Mouse (Mus musculus) erythroblast, adult 5-6 weeks (primary cell): ENCODE results near the gene M1ap. TPM values are rescaled to one million over a fixed set of nuclear protein-coding genes. Genes with fewer than 3 reads are reported as not detected.

Experiments
- ATAC-seq: replicated peaks from 2 replicates; pipeline ENCODE4 v1.8.0; 2016; ENCODE audit warnings: moderate number of reproducible peaks, mild to moderate bottlenecking, moderate TSS enrichment, inconsistent platforms; ENCODE audit not compliant: poor library complexity, low FRiP score, severe bottlenecking
- total RNA-seq, 2 experiments: library from RNA; stranded (forward) in 1 of 2; stranded (reverse) in 1 of 2; fragments of 150-400 nt in 1 of 2; fragments of 200-764, 138-1000 nt in 1 of 2; gene quantifications; 2 replicates each; pipeline versions ENCODE4 v1.2.3 to v1.2.4; 2015 to 2017; ENCODE audit warnings: low replicate concordance in 2 of 2

The M1ap gene
- total RNA-seq, 2 experiments from 2014 or later = 8.2 to 25.6 TPM

GRCm38 (mm10) chr6:83004309-83004708 lies 57.6 kb downstream of the M1ap start:
- ATAC-seq = no peak

- ATAC-seq = no peak
Observed at GRCm38 (mm10) chr6:83004872-83005271, 58.2 kb downstream of the M1ap start.

- ATAC-seq = no peak
Observed at GRCm38 (mm10) chr6:83005444-83006011, 58.8 kb downstream of the M1ap start.

- ATAC-seq = no peak
Observed at GRCm38 (mm10) chr6:83006114-83006513, 59.4 kb downstream of the M1ap start.

GRCm38 (mm10) chr6:83008659-83009058 lies 62.0 kb downstream of the M1ap start:
- ATAC-seq = no peak

- peak; percentile 39 for ATAC-seq
Observed at GRCm38 (mm10) chr6:83010010-83010409, 63.3 kb downstream of the M1ap start.

- ATAC-seq = no peak
Observed at GRCm38 (mm10) chr6:83011255-83011654, 64.6 kb downstream of the M1ap start.

GRCm38 (mm10) chr6:83011756-83012155 lies 65.1 kb downstream of the M1ap start:
- peak; percentile 14; the same call in 1 of the 2 replicates for ATAC-seq

GRCm38 (mm10) chr6:83013444-83013843 lies 66.7 kb downstream of the M1ap start:
- peak; percentile 27; the same call in 1 of the 2 replicates for ATAC-seq

GRCm38 (mm10) chr6:83014482-83015466 lies 68.1 kb downstream of the M1ap start:
- peak; percentile 81 for ATAC-seq

- ATAC-seq = no peak
Observed at GRCm38 (mm10) chr6:83015749-83016148, 69.0 kb downstream of the M1ap start.

- ATAC-seq = no peak
Observed at GRCm38 (mm10) chr6:83017190-83017589, 70.5 kb downstream of the M1ap start.

GRCm38 (mm10) chr6:83019044-83019443 lies 72.3 kb downstream of the M1ap start:
- no peak for ATAC-seq

GRCm38 (mm10) chr6:83020121-83020520 lies 73.4 kb downstream of the M1ap start:
- peak; percentile 71 for ATAC-seq

- ATAC-seq = no peak
Observed at GRCm38 (mm10) chr6:83020836-83021593, 74.3 kb downstream of the M1ap start.

GRCm38 (mm10) chr6:83023008-83023407 lies 76.3 kb downstream of the M1ap start:
- peak; percentile 60 for ATAC-seq

- no peak for ATAC-seq
Observed at GRCm38 (mm10) chr6:83023786-83024185, 77.1 kb downstream of the M1ap start.

GRCm38 (mm10) chr6:83024421-83024820 lies 77.7 kb downstream of the M1ap start:
- no peak for ATAC-seq

GRCm38 (mm10) chr6:83025221-83025620 lies 78.5 kb downstream of the M1ap start:
- no peak for ATAC-seq

- ATAC-seq = no peak
Observed at GRCm38 (mm10) chr6:83027293-83027692, 80.6 kb downstream of the M1ap start.
